Mouse (Mus musculus): ENCODE data around the gene Ahsa2. TPM values are rescaled to one million over a fixed set of nuclear protein-coding genes. Genes with fewer than 3 reads are reported as not detected.
"Not testable (repeated sequence)": the region's sequence is repeated elsewhere in the genome, so short reads cannot be mapped to it uniquely, and the experiment has no call there.

The Ahsa2 gene
- 100 to 1,000 TPM; 130 to 183 TPM for total RNA-seq (2021)
- long read RNA-seq, experiment 1, transcript Ahsa2-202 (9 exons, 3,583 nt), result minor isoform, 7 of 74 reads
- long read RNA-seq, experiment 1, transcript Ahsa2-201 (9 exons, 3,023 nt), result major isoform, 53 of 74 reads
- long read RNA-seq, experiment 1, partial matches to known transcripts, result 0 of 74 reads
- long read RNA-seq, experiment 1, other reads (novel, unspliced or antisense), result 14 of 74 reads
- long read RNA-seq, experiment 2, transcript Ahsa2-201 (9 exons, 3,023 nt), result major isoform, 86 of 114 reads
- long read RNA-seq, experiment 2, partial matches to known transcripts, result 2 of 114 reads
- long read RNA-seq, experiment 2, other reads (novel, unspliced or antisense), result 22 of 114 reads

GRCm38 (mm10) chr11:23497718-23498509 lies at the start of gene Ahsa2:
Gene Ahsa2, minus strand, starts transcription at chr11:23498030.
- DNase-seq (ENCODE audit: low spot score in 2 of 2), result peak; percentile 98 to 99

GRCm38 (mm10) chr11:23537446-23537845 lies 39.6 kb upstream of the Ahsa2 start:
- no peak for DNase-seq (ENCODE audit: low spot score in 2 of 2)

- no peak for DNase-seq (ENCODE audit: low spot score in 2 of 2)
These were observed 22.8 kb upstream of the Ahsa2 start, which contains the start of gene 1700093K21Rik for GRCm38 (mm10) chr11:23520473-23521205. Gene 1700093K21Rik, minus strand, starts transcription at chr11:23521155.

GRCm38 (mm10) chr11:23518981-23519380 lies 21.2 kb upstream of the Ahsa2 start:
- no peak for DNase-seq (ENCODE audit: low spot score in 2 of 2)

- DNase-seq (ENCODE audit: low spot score in 2 of 2), result no peak
These were observed 17.5 kb upstream of the Ahsa2 start for GRCm38 (mm10) chr11:23515315-23515714.

- not testable (repeated sequence) for DNase-seq (ENCODE audit: low spot score in 2 of 2)
These were observed 17.0 kb upstream of the Ahsa2 start for GRCm38 (mm10) chr11:23514785-23515184.

- DNase-seq (ENCODE audit: low spot score in 2 of 2), result not testable (repeated sequence)
These were observed 7.0 kb upstream of the Ahsa2 start for GRCm38 (mm10) chr11:23504801-23505200.

- no peak for DNase-seq (ENCODE audit: low spot score in 2 of 2)
These were observed 779 bp upstream of the Ahsa2 start for GRCm38 (mm10) chr11:23498609-23499008.

GRCm38 (mm10) chr11:23497335-23497717 lies 504 bp downstream of the Ahsa2 start:
- no peak for DNase-seq (ENCODE audit: low spot score in 2 of 2)

- no peak for DNase-seq (ENCODE audit: low spot score in 2 of 2)
These were observed 1.2 kb downstream of the Ahsa2 start for GRCm38 (mm10) chr11:23496661-23497060.

GRCm38 (mm10) chr11:23495231-23495630 lies 2.6 kb downstream of the Ahsa2 start:
- no peak for DNase-seq (ENCODE audit: low spot score in 2 of 2)

GRCm38 (mm10) chr11:23492048-23492790 lies 5.6 kb downstream of the Ahsa2 start:
- DNase-seq (ENCODE audit: low spot score in 2 of 2), result no peak

- DNase-seq (ENCODE audit: low spot score in 2 of 2), result no peak
These were observed 7.9 kb downstream of the Ahsa2 start for GRCm38 (mm10) chr11:23489955-23490354.

- not testable (repeated sequence) for DNase-seq (ENCODE audit: low spot score in 2 of 2)
These were observed 32.0 kb downstream of the Ahsa2 start for GRCm38 (mm10) chr11:23465862-23466261.

Small RNA genes within 50 kb of the gene (microRNA-seq; reads per million reads assigned to microRNA genes)
- gene Gm47279 (ENCODE audit: borderline number of aligned reads in 2 of 2), result 0 reads per million in 2 experiments

Other genes with a start within 250 kb of the Ahsa2 start
- 10 to 100 TPM; 55.2 to 62.9 TPM for gene Xpo1, start 242.0 kb downstream of the Ahsa2 start, total RNA-seq (2021)
- gene Usp34, start 191.1 kb downstream of the Ahsa2 start, total RNA-seq (2021), result 10 to 100 TPM; 46.7 to 55.6 TPM
- not detected for gene 1700093K21Rik, start 23.1 kb upstream of the Ahsa2 start, total RNA-seq (2021)
- 10 to 100 TPM; 12.3 to 13.7 TPM for gene 0610010F05Rik, start 135.6 kb upstream of the Ahsa2 start, total RNA-seq (2021)
- gene Pus10, start 167.6 kb upstream of the Ahsa2 start, total RNA-seq (2021), result 10 to 100 TPM; 18.0 to 22.1 TPM
- 10 to 100 TPM; 73.9 to 74.7 TPM for gene Pex13, start 167.9 kb upstream of the Ahsa2 start, total RNA-seq (2021)